Mouse (Mus musculus) bone marrow macrophage, adult 2 months (primary cell): ENCODE data around the gene H2al3.

Experiments
- CTCF ChIP-seq: IDR thresholded peaks from 2 replicates; pipeline ENCODE4 v1.5.1; 2012; ENCODE audit warnings: low read depth, mild to moderate bottlenecking, low read length, moderate library complexity
- POLR2A ChIP-seq: IDR thresholded peaks from 2 replicates; pipeline ENCODE4 v1.6.1; 2012; ENCODE audit warnings: mild to moderate bottlenecking, low read depth, low read length, borderline replicate concordance

DNA sequence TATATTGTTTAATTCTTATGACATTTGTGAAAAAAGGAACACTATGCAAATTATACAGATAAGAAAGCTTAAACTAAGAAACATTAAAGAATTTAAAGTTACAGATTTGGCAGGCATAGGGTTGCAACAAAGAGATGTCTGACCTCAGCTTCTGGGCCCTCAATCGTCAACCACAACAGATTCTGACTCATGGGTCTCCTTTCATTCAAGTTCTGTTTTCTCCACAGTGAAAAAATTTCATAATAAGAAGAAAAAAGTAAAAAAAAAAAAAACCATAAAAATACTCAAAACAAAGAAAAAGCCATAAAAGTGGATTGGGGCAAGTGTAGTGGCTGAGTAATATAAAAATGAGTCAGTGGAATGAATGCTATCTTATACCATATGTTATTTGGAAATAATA is 39.4 kb upstream of the H2al3 start:
- no peak for TF ChIP-seq CTCF
- TF ChIP-seq POLR2A: no peak
